Mouse (Mus musculus) MEL-GATA-1-ER (cell line): ENCODE measurements around the gene Gm20388.

Experiments used
- DNase-seq: peaks from one replicate; pipeline ENCODE4 v3.0.0-alpha.2; 2012; ENCODE audit warnings: low read depth; ENCODE audit errors: extremely low read depth

Gene Gm20388

GRCm38 (mm10) chr8:123108953-123109352 is 3198.3 kb downstream of the Gm20388 start:
- DNase-seq = no peak

- DNase-seq = no peak
These were observed 3200.0 kb downstream of the Gm20388 start for GRCm38 (mm10) chr8:123110649-123111048.

GRCm38 (mm10) chr8:123112892-123113291 is 3202.3 kb downstream of the Gm20388 start:
- no peak for DNase-seq

- no peak for DNase-seq
These were observed 3203.3 kb downstream of the Gm20388 start for GRCm38 (mm10) chr8:123113908-123114469.

GRCm38 (mm10) chr8:123114644-123115043 is 3204.0 kb downstream of the Gm20388 start:
- DNase-seq = no peak

- DNase-seq = no peak
These were observed 3206.6 kb downstream of the Gm20388 start, which contains the start of gene Cpne7 for GRCm38 (mm10) chr8:123117127-123117731. Gene Cpne7, plus strand, starts transcription at chr8:123117374.

GRCm38 (mm10) chr8:123117744-123118143 is 3207.1 kb downstream of the Gm20388 start:
- DNase-seq = no peak

- DNase-seq = no peak
These were observed 3211.4 kb downstream of the Gm20388 start for GRCm38 (mm10) chr8:123122059-123122458.

GRCm38 (mm10) chr8:123122670-123123069 is 3212.0 kb downstream of the Gm20388 start:
- no peak for DNase-seq

GRCm38 (mm10) chr8:123126193-123126816 is 3215.7 kb downstream of the Gm20388 start:
- DNase-seq = no peak

GRCm38 (mm10) chr8:123131041-123131440 is 3220.4 kb downstream of the Gm20388 start:
- no peak for DNase-seq

- no peak for DNase-seq
These were observed 3222.3 kb downstream of the Gm20388 start for GRCm38 (mm10) chr8:123132953-123133352.

- no peak for DNase-seq
These were observed 3223.6 kb downstream of the Gm20388 start for GRCm38 (mm10) chr8:123134149-123134713.

- no peak for DNase-seq
These were observed 3224.8 kb downstream of the Gm20388 start for GRCm38 (mm10) chr8:123135406-123135805.

GRCm38 (mm10) chr8:123135806-123136205 is 3225.2 kb downstream of the Gm20388 start:
- DNase-seq = no peak

- DNase-seq = no peak
These were observed 3225.6 kb downstream of the Gm20388 start for GRCm38 (mm10) chr8:123136287-123136686.

- DNase-seq = no peak
These were observed 3227.0 kb downstream of the Gm20388 start for GRCm38 (mm10) chr8:123137645-123138077.

- no peak for DNase-seq
These were observed 3228.1 kb downstream of the Gm20388 start for GRCm38 (mm10) chr8:123138741-123139140.

GRCm38 (mm10) chr8:123141741-123142462 is 3231.3 kb downstream of the Gm20388 start:
- DNase-seq = no peak

- peak; percentile 11 for DNase-seq
These were observed 3234.6 kb downstream of the Gm20388 start for GRCm38 (mm10) chr8:123145279-123145678.

- DNase-seq = no peak
These were observed 3235.7 kb downstream of the Gm20388 start for GRCm38 (mm10) chr8:123146390-123146789.

- DNase-seq = no peak
These were observed 3240.1 kb downstream of the Gm20388 start for GRCm38 (mm10) chr8:123150737-123151171.
